Mouse (Mus musculus): Measurements from ENCODE around the gene Cog6. TPM values are rescaled to one million over a fixed set of nuclear protein-coding genes. Genes with fewer than 3 reads are reported as not detected.

Cog6 gene
- polyA plus RNA-seq, 1 experiment from 2014 or later: 61.4 TPM

DNA sequence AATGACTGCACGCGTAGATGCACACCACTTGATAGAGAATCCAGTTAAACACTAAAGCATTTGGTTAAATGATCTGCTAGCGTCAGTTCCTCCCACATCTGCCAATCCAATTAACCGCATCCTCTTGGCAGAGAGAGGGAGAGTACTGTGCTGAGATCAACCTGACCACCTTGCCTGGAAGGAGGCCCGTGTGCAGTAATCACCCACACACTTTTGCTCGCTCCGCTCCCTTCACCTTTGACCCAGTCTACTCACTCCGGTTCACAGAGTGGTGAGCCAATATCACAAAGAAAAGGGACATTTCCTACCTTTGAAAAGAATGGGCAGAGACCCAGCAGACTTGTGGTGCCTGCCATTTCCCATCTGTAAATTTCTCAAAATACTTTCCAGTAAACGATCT lies 62.4 kb downstream of the Cog6 start:
- Histone ChIP-seq H3K27ac (replicated peaks in 1 of 2; ENCODE audit: control insufficient read depth in 1 of 2, insufficient read depth in 1 of 2, low read depth in 2 of 2, low read length in 2 of 2) (peak overlapping the region; percentile 87 to 88), H3K4me2 (ENCODE audit: low read length) (no peak overlapping the region), H3K9ac (ENCODE audit: low read length) (no peak overlapping the region), H3K4me3 (ENCODE audit: control insufficient read depth in 1 of 2, insufficient read depth in 1 of 2, low read depth in 1 of 2, low read length in 2 of 2) (no peak overlapping the region), H3K36me3 (ENCODE audit: control insufficient read depth, insufficient read depth, low read length) (no peaks in the 10 kb centered on the region), H3K4me1 (ENCODE audit: control insufficient read depth in 2 of 2, insufficient read depth in 2 of 2, low read length in 2 of 2) (peaks cover 23 to 36% of the 10 kb centered on the region in 2 experiments), H3K27me3 (ENCODE audit: control insufficient read depth, insufficient read depth, low read length) (no peaks in the 10 kb centered on the region), H3K9me3 (ENCODE audit: control insufficient read depth, low read length) (no peaks in the 10 kb centered on the region)
- 69% methylated on average over 9 of the region's 9 CpGs for WGBS
- ATAC-seq (ENCODE audit: insufficient number of reproducible peaks, insufficient read depth, low FRiP score, low read depth): no peak; the same call in 1 of the 2 replicates

DNA sequence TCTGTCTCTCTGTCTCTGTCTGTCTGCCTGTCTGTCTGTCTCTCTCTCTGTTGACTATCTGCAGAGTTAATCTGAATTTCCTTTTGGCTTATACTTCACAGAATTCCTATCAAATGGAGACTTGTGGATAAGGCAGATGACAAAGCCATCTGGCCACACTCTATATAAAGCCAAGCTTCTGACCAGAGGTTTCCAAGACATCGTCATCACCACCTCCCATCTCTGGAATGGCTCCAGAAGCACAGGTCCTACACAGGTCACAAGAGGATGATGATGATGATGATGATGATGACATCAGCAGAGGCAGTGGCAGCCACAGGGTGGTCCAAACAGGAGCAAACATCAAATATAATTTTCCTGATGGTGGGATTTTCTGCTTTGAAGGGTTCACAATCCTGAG lies 63.2 kb downstream of the Cog6 start:
- no peaks in the 10 kb centered on the region for H3K9me3 ChIP-seq (ENCODE audit: control insufficient read depth, low read length)
- H3K4me3 ChIP-seq (ENCODE audit: control insufficient read depth in 1 of 2, insufficient read depth in 1 of 2, low read depth in 1 of 2, low read length in 2 of 2): no peak overlapping the region
- no peaks in the 10 kb centered on the region for H3K27me3 ChIP-seq (ENCODE audit: control insufficient read depth, insufficient read depth, low read length)
- H3K4me1 ChIP-seq (ENCODE audit: control insufficient read depth in 2 of 2, insufficient read depth in 2 of 2, low read length in 2 of 2): peaks cover 23 to 36% of the 10 kb centered on the region in 2 experiments
- H3K4me2 ChIP-seq (ENCODE audit: low read length): no peak overlapping the region
- H3K9ac ChIP-seq (ENCODE audit: low read length): no peak overlapping the region
- peak overlapping the region in 1 of 2 experiments; percentile 87; a peak in 2 of 4 replicates for H3K27ac ChIP-seq (replicated peaks in 1 of 2; ENCODE audit: control insufficient read depth in 1 of 2, insufficient read depth in 1 of 2, low read depth in 2 of 2, low read length in 2 of 2)
- 45% methylated on average over 1 of the region's 1 CpGs for WGBS
- ATAC-seq (ENCODE audit: insufficient number of reproducible peaks, insufficient read depth, low FRiP score, low read depth): no peak
- no peaks in the 10 kb centered on the region for H3K36me3 ChIP-seq (ENCODE audit: control insufficient read depth, insufficient read depth, low read length)

DNA sequence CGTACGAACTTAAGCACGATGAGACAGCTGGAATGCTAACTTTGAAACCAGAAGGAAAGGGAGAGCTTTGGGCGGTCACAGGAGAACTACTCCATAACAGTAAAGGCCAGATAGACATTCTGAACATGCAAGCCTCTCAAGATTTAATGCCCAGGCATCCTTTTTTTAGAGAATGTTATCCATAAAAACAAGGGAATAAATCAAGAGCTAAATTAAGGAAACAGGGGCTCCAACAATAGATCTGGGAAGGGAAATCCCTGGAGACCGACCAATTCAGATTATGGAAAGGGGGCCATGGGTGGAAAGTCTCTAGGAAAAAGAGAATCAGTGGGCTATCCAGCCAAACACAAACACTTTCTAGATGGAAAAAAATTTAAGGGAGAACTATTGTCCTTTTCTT lies 68.2 kb downstream of the Cog6 start:
- no peak overlapping the region for H3K4me3 ChIP-seq (ENCODE audit: control insufficient read depth in 1 of 2, insufficient read depth in 1 of 2, low read depth in 1 of 2, low read length in 2 of 2)
- H3K27ac ChIP-seq (replicated peaks in 1 of 2; ENCODE audit: control insufficient read depth in 1 of 2, insufficient read depth in 1 of 2, low read depth in 2 of 2, low read length in 2 of 2): no peak overlapping the region
- H3K9me3 ChIP-seq (ENCODE audit: control insufficient read depth, low read length): no peaks in the 10 kb centered on the region
- no peaks in the 10 kb centered on the region for H3K27me3 ChIP-seq (ENCODE audit: control insufficient read depth, insufficient read depth, low read length)
- no peak overlapping the region for H3K4me2 ChIP-seq (ENCODE audit: low read length)
- H3K36me3 ChIP-seq (ENCODE audit: control insufficient read depth, insufficient read depth, low read length): no peaks in the 10 kb centered on the region
- no peak for ATAC-seq (ENCODE audit: insufficient number of reproducible peaks, insufficient read depth, low FRiP score, low read depth)
- WGBS: 68% methylated on average over 5 of the region's 5 CpGs
- no peak overlapping the region for H3K9ac ChIP-seq (ENCODE audit: low read length)
- H3K4me1 ChIP-seq (ENCODE audit: control insufficient read depth in 2 of 2, insufficient read depth in 2 of 2, low read length in 2 of 2): peaks cover under 1 to 5% of the 10 kb centered on the region in 2 experiments; a peak in 2 of 4 replicates

DNA sequence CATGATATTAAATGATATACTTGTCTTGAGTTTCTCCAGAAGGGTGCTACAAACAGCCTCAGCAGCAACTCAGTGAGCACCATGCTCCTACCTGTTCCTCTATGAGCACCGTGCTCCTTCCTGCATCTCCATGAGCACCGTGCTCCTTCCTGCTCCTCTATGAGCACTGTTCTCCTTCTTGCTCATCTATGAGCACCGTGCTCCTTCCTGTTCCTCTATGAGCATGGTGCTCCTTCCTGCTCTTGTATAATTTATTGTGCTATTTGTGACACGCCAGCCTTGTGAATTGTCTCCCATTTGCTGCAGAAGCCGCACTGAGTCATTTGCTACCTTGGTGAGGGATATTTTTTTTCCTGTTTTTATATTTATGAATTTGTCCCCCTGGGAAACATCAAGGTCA lies 69.6 kb downstream of the Cog6 start:
- H3K9me3 ChIP-seq (ENCODE audit: control insufficient read depth, low read length): no peaks in the 10 kb centered on the region
- peaks cover 3 to 6% of the 10 kb centered on the region in 2 experiments; a peak in 3 of 4 replicates for H3K4me1 ChIP-seq (ENCODE audit: control insufficient read depth in 2 of 2, insufficient read depth in 2 of 2, low read length in 2 of 2)
- H3K36me3 ChIP-seq (ENCODE audit: control insufficient read depth, insufficient read depth, low read length): no peaks in the 10 kb centered on the region
- H3K27me3 ChIP-seq (ENCODE audit: control insufficient read depth, insufficient read depth, low read length): no peaks in the 10 kb centered on the region
- no peak for ATAC-seq (ENCODE audit: insufficient number of reproducible peaks, insufficient read depth, low FRiP score, low read depth)
- H3K4me2 ChIP-seq (ENCODE audit: low read length): no peak overlapping the region
- WGBS: 86% methylated on average over 5 of the region's 5 CpGs
- H3K4me3 ChIP-seq (ENCODE audit: control insufficient read depth in 1 of 2, insufficient read depth in 1 of 2, low read depth in 1 of 2, low read length in 2 of 2): no peak overlapping the region
- no peak overlapping the region for H3K27ac ChIP-seq (replicated peaks in 1 of 2; ENCODE audit: control insufficient read depth in 1 of 2, insufficient read depth in 1 of 2, low read depth in 2 of 2, low read length in 2 of 2)
- no peak overlapping the region for H3K9ac ChIP-seq (ENCODE audit: low read length)

DNA sequence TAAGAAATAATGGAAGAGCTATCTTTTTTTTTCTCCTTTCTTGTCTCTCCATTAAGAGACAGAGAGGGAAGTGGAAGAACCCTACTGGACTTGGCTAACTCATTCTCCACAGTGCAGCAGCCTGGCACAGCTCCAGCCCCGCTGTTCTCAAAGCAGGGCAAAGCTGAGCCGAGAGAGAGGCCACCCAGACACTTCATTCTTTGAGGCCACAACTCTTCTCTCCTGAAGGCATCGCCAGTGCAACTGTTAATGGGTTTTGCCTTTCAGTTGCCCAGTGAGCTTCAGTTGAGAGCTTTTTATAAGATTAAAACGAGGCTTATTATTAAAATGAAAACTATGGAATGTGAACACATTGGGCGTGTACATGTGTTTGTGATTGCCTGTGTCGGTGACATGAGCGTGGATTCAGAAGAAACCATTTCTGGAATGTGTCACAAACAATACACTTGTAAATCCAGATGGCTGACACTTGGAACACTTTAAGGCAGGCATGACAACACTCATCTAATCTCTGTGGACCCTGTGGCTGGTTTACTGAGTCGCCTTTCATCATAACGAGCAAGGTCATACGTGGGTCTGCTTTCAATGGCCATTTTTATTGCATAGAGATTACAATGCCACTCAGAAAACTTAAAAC lies 76.1 kb downstream of the Cog6 start:
- no peak overlapping the region for H3K9ac ChIP-seq (ENCODE audit: low read length)
- peak; percentile 80 for ATAC-seq (ENCODE audit: insufficient number of reproducible peaks, insufficient read depth, low FRiP score, low read depth)
- no peak overlapping the region for H3K4me3 ChIP-seq (ENCODE audit: control insufficient read depth in 1 of 2, insufficient read depth in 1 of 2, low read depth in 1 of 2, low read length in 2 of 2)

DNA sequence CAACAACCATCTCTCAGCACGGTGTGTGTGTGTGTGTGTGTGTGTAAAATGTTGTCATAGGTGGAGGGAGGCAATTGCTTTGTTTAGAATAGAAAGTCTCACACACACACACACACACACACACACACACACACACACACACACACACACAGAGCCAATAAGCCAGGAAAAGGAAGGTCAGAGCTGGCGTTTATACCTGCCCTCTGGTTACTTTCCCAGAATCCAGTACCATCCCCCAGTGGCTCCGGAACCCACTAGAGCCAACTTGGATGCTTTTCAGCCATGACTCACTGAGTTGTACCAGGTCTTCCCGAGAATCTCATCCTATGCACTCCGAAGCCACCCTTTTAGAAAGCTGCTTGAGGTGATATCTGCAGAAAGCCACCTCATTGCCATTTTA lies 78.6 kb downstream of the Cog6 start:
- no peaks in the 10 kb centered on the region for H3K9me3 ChIP-seq (ENCODE audit: control insufficient read depth, low read length)
- H3K27ac ChIP-seq (replicated peaks in 1 of 2; ENCODE audit: control insufficient read depth in 1 of 2, insufficient read depth in 1 of 2, low read depth in 2 of 2, low read length in 2 of 2): peak overlapping the region in 1 of 2 experiments; percentile 21; a peak in 1 of 4 replicates
- no peak overlapping the region for H3K9ac ChIP-seq (ENCODE audit: low read length)
- no peak overlapping the region for H3K4me3 ChIP-seq (ENCODE audit: control insufficient read depth in 1 of 2, insufficient read depth in 1 of 2, low read depth in 1 of 2, low read length in 2 of 2)
- peaks cover 15 to 40% of the 10 kb centered on the region in 2 experiments for H3K4me1 ChIP-seq (ENCODE audit: control insufficient read depth in 2 of 2, insufficient read depth in 2 of 2, low read length in 2 of 2)
- 55% methylated on average over 5 of the region's 5 CpGs for WGBS
- no peak overlapping the region for H3K4me2 ChIP-seq (ENCODE audit: low read length)
- H3K27me3 ChIP-seq (ENCODE audit: control insufficient read depth, insufficient read depth, low read length): no peaks in the 10 kb centered on the region
- peak; percentile 35; the same call in 1 of the 2 replicates for ATAC-seq (ENCODE audit: insufficient number of reproducible peaks, insufficient read depth, low FRiP score, low read depth)
- no peaks in the 10 kb centered on the region for H3K36me3 ChIP-seq (ENCODE audit: control insufficient read depth, insufficient read depth, low read length)

More for the DNA sequence above, 76.1 kb downstream of the Cog6 start:
- no peaks in the 10 kb centered on the region for H3K36me3 ChIP-seq (ENCODE audit: control insufficient read depth, insufficient read depth, low read length)
- H3K27me3 ChIP-seq (ENCODE audit: control insufficient read depth, insufficient read depth, low read length): no peaks in the 10 kb centered on the region
- H3K9me3 ChIP-seq (ENCODE audit: control insufficient read depth, low read length): no peaks in the 10 kb centered on the region
- H3K27ac ChIP-seq (replicated peaks in 1 of 2; ENCODE audit: control insufficient read depth in 1 of 2, insufficient read depth in 1 of 2, low read depth in 2 of 2, low read length in 2 of 2): peak overlapping the region; percentile 86 to 88
- peaks cover 17 to 40% of the 10 kb centered on the region in 2 experiments for H3K4me1 ChIP-seq (ENCODE audit: control insufficient read depth in 2 of 2, insufficient read depth in 2 of 2, low read length in 2 of 2)
- peak overlapping the region; percentile 40 for H3K4me2 ChIP-seq (ENCODE audit: low read length)
- WGBS: 7% methylated on average over 10 of the region's 10 CpGs

DNA sequence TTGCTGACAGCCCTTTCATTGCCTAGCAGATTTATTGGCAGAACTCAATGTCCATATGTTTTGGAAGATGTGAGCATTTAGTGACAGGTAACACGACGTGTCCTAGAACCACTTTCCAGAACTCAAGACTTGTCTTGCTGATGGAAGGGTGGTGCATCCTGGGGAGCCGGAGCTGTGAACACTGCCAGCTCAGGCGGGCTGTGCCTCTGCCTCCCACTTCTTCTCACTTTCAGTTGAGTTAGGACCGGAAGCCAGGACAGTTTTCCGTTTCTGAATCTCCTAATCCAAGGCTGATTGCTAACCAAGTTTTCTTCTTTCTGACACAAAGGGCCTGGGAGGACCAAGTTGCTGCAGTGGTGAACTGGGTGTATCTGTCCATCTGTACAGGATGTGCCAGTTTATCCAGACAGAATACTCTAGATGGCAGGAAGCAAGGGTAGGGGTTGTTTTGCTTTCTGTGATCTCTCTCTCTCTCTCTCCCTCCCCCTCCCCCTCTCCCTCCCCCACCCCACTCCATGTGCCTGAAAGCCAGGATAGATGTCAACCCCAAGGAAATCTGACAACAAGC lies 79.2 kb downstream of the Cog6 start:
- H3K36me3 ChIP-seq (ENCODE audit: control insufficient read depth, insufficient read depth, low read length): no peaks in the 10 kb centered on the region
- WGBS: 66% methylated on average over 6 of the region's 6 CpGs
- H3K27me3 ChIP-seq (ENCODE audit: control insufficient read depth, insufficient read depth, low read length): no peaks in the 10 kb centered on the region
- no peak overlapping the region for H3K4me3 ChIP-seq (ENCODE audit: control insufficient read depth in 1 of 2, insufficient read depth in 1 of 2, low read depth in 1 of 2, low read length in 2 of 2)
- no peaks in the 10 kb centered on the region for H3K9me3 ChIP-seq (ENCODE audit: control insufficient read depth, low read length)
- no peak overlapping the region for H3K4me2 ChIP-seq (ENCODE audit: low read length)
- H3K9ac ChIP-seq (ENCODE audit: low read length): no peak overlapping the region
- no peak for ATAC-seq (ENCODE audit: insufficient number of reproducible peaks, insufficient read depth, low FRiP score, low read depth)
- peaks cover 13 to 40% of the 10 kb centered on the region in 2 experiments for H3K4me1 ChIP-seq (ENCODE audit: control insufficient read depth in 2 of 2, insufficient read depth in 2 of 2, low read length in 2 of 2)
- H3K27ac ChIP-seq (replicated peaks in 1 of 2; ENCODE audit: control insufficient read depth in 1 of 2, insufficient read depth in 1 of 2, low read depth in 2 of 2, low read length in 2 of 2): peak overlapping the region; percentile 21 to 40; a peak in 3 of 4 replicates
